Mouse (Mus musculus): ENCODE measurements around the gene Mrpl24.
"Not testable (repeated sequence)": the region's sequence is repeated elsewhere in the genome, so short reads cannot be mapped to it uniquely, and the experiment has no call there.

The Mrpl24 gene

GRCm38 (mm10) chr3:87919336-87920108 lies at the start of gene Mrpl24:
Mrpl24 (plus strand) TSS chr3:87919506.
- peak; percentile 54 to 63 for DNase-seq

GRCm38 (mm10) chr3:87877730-87878129 lies 41.6 kb upstream of the Mrpl24 start:
- DNase-seq: no peak

GRCm38 (mm10) chr3:87884291-87884690 lies 35.0 kb upstream of the Mrpl24 start:
- DNase-seq: no peak

GRCm38 (mm10) chr3:87884708-87885251 lies 34.5 kb upstream of the Mrpl24 start:
- DNase-seq: peak in 1 of 2 experiments; percentile 74

- DNase-seq: peak; percentile 85 to 92
These were observed 33.9 kb upstream of the Mrpl24 start, which contains the start of gene Prcc for GRCm38 (mm10) chr3:87885281-87886003. Prcc (minus strand) TSS chr3:87885608.

GRCm38 (mm10) chr3:87886004-87886365 lies 33.3 kb upstream of the Mrpl24 start:
- peak; percentile 48 to 63 for DNase-seq

GRCm38 (mm10) chr3:87886416-87886815 lies 32.9 kb upstream of the Mrpl24 start:
- no peak for DNase-seq

- not testable (repeated sequence) for DNase-seq
These were observed 31.9 kb upstream of the Mrpl24 start for GRCm38 (mm10) chr3:87887400-87887799.

GRCm38 (mm10) chr3:87891481-87891880 lies 27.8 kb upstream of the Mrpl24 start:
- DNase-seq: no peak

GRCm38 (mm10) chr3:87893367-87893905 lies 25.9 kb upstream of the Mrpl24 start:
- no peak for DNase-seq

GRCm38 (mm10) chr3:87899266-87899665 lies 20.0 kb upstream of the Mrpl24 start:
- no peak for DNase-seq

- DNase-seq: no peak
These were observed 19.5 kb upstream of the Mrpl24 start for GRCm38 (mm10) chr3:87899776-87900175.

- DNase-seq: no peak
These were observed 18.2 kb upstream of the Mrpl24 start for GRCm38 (mm10) chr3:87901036-87901624.

GRCm38 (mm10) chr3:87901959-87902358 lies 17.3 kb upstream of the Mrpl24 start:
- not testable (repeated sequence) for DNase-seq

GRCm38 (mm10) chr3:87903821-87904220 lies 15.5 kb upstream of the Mrpl24 start:
- DNase-seq: no peak

- DNase-seq: peak; percentile 92 to 96
These were observed 13.3 kb upstream of the Mrpl24 start, which contains the start of gene Hdgf for GRCm38 (mm10) chr3:87905880-87906485. Hdgf (plus strand) TSS chr3:87906321.

- DNase-seq: peak in 1 of 2 experiments; percentile 60
These were observed 12.7 kb upstream of the Mrpl24 start for GRCm38 (mm10) chr3:87906601-87906980.

- peak; percentile 27 to 36 for DNase-seq
These were observed 12.1 kb upstream of the Mrpl24 start for GRCm38 (mm10) chr3:87906981-87907857.

GRCm38 (mm10) chr3:87907906-87908305 lies 11.4 kb upstream of the Mrpl24 start:
- no peak for DNase-seq

GRCm38 (mm10) chr3:87909381-87909780 lies 9.9 kb upstream of the Mrpl24 start:
- DNase-seq: no peak

- no peak for DNase-seq
These were observed 9.4 kb upstream of the Mrpl24 start for GRCm38 (mm10) chr3:87909874-87910273.

All from thymus, postnatal 36 days (tissue).